Mouse (Mus musculus): ENCODE measurements at regions not wholly inside any gene's neighbourhood (a gene's known extent, or its start where the extent isn't known, plus 50 kb on each side); places are given as distances from the start of the nearest gene placed in this dataset.
"Not testable (repeated sequence)": the region's sequence is repeated elsewhere in the genome, so short reads cannot be mapped to it uniquely, and the experiment has no call there.

DNA sequence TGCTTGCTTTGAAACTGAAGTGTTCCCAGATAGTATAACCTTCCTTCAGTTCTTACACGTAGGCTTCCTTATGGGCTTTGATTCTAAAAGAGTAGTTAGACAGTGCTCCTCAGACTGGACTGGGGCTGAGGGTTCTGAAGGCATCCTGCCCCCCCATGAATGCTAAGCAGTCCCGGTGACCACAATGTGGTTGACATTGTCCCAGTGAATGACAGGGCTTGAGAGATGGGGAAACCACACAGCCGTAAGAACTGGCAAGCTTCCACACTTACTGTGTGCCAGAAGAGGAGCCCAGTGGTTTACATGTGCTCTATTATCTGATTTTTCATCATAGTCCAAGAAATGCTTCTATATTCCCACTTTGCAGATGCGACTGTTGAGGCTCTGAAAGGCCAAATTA lies 101.8 kb downstream of the Gm5426 start:
- intact Hi-C loops (cut with DNase I; ENCODE audit: low total_unique reads) = no loop called here
- no peak for DNase-seq

DNA sequence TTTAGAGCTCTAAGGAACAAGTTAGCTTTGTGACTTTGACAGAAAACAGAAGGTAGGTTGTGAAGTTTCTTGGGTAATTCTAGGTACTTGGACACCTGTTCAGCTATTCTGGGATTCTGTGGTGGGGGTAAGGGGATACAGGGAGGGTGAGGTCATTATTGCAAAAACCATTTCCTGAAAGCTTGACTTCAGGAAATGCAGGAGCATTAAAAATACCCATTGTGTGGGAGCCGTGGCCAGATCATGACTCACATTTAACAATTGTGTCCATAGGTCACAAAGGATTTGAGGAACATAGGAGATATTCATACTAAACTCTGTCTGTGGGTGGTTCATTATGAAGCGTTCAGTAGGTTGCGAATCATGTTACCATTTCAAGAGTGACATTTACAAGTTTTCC lies 102.4 kb downstream of the Gm5426 start:
- intact Hi-C loops (cut with DNase I; ENCODE audit: low total_unique reads) = no loop called here

DNA sequence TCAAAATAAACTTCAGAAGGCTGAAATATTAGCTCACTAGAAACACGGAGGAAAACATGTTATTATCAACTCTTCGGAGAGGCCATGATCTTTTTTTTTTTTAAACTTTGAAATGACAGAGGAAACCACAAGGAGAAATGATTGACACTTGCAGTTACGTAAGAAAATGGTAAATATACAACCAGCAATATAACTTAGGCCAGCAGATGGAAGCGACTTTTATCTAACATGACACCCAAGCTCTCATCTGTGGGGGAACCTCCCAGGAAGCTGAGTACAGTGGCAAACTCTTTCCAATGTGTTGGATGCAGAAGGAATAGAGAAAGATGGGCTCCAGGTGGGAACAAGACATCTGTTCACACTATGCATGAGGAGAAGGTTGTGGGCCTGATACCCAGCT lies 104.2 kb downstream of the Gm5426 start:
- no peak for DNase-seq
- intact Hi-C loops (cut with DNase I; ENCODE audit: low total_unique reads) = no loop called here

More for the DNA sequence above, 102.4 kb downstream of the Gm5426 start:
- no peak for DNase-seq

DNA sequence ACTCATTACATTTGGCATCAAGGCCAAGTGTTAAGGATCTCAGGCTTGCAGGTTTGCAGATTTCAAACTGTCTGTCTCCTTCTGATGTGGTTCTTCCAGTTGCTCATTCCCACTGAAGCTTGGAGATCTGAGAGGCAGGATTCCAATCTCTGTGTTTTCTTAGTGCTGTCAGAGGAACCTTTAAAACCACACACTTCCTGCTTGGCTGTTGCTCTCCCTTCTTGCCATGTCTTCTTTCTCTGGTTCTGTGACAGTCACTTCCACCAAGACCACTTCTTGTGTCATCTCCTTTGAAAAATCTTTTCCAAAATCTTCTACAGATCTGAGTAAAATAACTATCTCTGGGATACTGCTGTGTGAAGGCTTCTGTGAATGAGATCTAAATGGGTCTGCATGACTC lies 117.3 kb downstream of the Gm5426 start:
- intact Hi-C loops (cut with DNase I; ENCODE audit: low total_unique reads) = no loop called here
- no peak for DNase-seq

DNA sequence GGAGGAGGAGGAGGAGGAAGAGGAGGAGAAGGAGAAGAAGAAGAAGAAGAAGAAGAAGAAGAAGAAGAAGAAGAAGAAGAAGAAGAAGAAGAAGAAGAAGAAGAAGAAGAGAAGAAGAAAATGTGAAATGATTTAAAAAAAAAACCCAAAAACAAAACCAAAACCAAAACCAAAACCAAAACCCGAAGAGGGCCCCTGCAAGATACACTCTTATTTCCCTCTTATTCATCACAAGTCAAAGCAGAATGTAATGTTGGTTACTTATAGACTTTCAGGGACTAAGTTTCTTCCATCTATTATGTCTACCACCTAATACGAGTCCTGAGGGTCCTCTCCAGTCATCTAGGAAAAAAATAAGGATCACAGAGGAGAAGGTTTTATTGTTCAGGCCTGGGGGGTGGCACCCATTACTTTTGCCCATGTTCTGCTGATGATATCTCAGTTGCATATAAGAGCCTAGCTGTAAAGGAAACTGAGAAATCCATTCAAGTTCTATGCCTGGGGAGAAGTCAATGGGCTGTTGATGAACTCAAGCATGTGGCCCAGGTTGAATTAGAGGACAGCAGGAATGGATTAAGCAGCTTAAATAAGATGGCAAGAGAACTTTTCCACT lies 118.0 kb downstream of the Gm5426 start:
- DNase-seq = no peak
- intact Hi-C loops (cut with DNase I; ENCODE audit: low total_unique reads) = no loop called here

DNA sequence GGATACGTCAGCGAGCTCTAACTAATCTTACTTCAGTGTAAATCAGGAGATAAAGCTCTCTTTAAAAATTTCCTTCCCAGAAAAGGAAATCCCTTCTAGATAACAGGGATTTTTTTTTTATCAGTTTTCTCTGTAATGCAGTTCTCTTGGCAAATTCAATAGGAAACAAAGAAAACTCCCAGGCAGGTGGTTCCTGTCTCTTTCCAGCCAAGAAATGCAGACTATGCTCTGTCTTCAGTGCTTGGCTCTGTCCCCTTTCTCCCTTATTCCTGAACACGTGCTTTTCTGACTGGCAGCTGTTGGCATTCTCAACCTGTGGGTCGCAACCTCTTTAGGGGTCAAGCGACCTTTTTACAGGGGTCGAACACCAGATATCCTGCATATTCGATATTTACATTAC lies 121.5 kb downstream of the Gm5426 start:
- DNase-seq = no peak
- intact Hi-C loops (cut with DNase I; ENCODE audit: low total_unique reads) = no loop called here

DNA sequence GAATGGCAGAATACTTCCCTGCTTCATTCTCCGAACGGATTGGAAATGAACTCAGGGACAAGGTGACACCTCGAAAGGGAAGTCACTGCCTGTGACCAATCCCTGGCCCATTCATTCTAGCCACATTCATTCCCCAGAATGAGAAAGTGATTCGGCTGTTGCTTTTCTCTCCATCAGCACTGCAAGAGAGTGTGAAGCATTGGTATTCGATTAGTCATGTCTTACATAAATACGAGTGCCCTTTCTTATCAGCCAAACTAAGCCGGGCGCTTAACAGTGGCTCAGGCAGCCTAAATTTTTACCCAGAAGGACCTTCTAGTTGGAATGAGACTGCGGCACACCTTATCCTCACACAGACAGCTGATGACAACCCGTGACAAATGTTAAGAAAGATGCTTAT lies 122.8 kb downstream of the Gm5426 start:
- intact Hi-C loops (cut with DNase I; ENCODE audit: low total_unique reads) = no loop called here
- no peak for DNase-seq

DNA sequence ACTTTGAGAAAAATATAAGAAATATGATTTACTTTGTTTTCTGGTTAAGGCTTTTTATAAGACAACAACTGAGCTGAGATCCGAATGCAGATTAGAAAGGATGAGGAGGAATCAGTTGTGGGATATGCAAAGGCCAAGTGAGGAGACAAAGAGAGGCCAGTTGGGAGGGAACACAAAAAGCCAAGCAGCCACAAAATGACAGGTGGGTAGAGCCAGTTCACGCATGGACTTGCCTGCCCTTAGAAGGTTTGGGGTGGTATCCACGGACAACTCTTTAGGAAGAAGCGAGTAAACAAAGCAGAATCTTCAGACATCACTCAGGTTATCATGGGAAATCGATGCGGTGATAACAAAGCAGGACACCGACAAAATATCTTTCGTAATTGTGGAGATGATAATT lies 123.2 kb downstream of the Gm5426 start:
- intact Hi-C loops (cut with DNase I; ENCODE audit: low total_unique reads) = no loop called here
- no peak for DNase-seq

DNA sequence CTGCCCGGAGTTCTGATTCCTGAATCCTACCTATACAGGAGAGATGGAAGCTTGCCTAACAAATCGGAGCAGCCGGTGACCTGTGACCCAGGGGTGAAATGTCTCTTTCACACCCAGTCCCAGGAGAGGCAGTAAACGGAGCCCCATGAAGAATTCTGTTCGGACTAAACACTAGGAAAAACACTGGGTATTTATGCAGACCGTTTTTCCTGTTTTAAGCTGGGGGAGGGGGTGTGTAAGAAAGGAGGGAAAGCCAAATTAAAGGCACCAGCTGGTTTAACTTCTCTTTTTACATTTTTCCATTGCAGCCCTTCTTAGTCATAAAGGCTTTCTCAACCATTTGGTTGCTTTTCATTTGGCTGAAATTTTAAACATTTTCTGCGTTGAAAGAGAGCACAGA lies 127.1 kb downstream of the Gm5426 start:
- DNase-seq = no peak
- intact Hi-C loops (cut with DNase I; ENCODE audit: low total_unique reads) = no loop called here

DNA sequence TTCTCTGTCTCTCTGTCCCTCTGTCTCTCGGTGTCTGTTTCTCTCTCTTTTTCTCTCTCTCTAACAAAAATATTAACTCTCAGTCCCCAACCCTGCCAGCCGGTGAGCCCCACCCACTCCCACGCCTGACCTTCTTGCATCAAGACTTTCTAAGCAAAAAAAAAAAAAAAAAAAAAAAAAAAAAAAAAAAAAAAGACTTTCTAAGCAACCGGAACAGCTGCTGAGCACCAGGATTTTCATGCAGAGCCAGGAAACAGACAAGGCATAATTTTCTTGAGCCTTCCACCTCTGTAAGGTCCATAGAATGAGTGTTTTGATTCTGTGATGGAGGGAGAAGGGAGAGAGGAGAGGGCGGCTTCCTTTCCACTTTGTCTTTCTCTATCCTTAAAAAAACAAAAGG lies 128.0 kb downstream of the Gm5426 start:
- intact Hi-C loops (cut with DNase I; ENCODE audit: low total_unique reads) = no loop called here
- DNase-seq = peak; percentile 34

DNA sequence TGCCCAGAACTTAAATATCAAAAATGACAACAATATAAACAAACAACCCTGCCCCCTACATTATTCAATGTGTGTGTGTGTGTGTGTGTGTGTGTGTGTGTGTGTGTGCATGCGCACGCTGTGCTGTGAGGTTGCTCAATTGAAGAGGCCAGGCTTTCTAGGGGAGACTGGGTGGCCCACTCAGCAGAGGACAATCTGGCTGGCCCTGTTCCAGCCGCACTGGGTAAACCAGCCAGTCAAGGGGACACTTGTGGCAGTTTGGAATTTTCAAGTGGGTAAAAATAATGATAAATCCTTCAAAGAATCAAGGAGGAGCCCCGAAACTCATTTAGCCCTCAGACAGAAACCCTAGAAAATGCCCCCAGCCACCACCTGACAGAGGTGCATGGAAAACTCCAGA lies 128.5 kb downstream of the Gm5426 start:
- DNase-seq = no peak
- intact Hi-C loops (cut with DNase I; ENCODE audit: low total_unique reads) = no loop called here

DNA sequence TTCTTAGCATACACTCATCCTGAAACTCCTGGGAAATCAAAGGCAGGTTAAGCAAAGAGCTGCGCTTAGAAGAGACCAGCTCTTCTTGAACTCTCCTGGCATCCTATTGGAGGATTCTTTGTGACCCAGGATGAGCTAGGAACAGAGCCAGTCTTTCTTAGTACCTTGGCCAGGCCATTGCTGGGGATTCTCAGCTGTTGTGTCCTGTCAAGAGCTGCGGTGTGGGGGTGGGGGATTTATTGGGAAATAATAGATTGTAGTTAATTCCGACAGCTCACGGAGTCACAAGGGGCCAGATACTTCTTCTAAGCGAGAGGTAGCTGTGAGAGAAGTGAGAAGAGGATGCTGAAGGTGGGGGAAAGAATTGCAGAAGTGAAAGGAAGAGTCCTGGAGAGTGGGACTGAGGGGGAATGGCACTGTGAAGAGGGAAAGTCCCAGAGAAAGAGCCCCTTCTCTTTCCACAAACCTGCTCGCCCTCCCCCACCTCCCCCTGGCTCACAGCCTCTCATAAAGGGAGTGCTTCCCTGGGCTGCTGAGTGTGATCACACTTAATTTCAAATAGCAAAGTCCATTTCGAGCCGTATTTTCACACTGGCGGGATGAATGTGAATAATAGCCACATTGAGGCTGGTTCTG lies 129.8 kb downstream of the Gm5426 start:
- peak; percentile 25 for DNase-seq

DNA sequence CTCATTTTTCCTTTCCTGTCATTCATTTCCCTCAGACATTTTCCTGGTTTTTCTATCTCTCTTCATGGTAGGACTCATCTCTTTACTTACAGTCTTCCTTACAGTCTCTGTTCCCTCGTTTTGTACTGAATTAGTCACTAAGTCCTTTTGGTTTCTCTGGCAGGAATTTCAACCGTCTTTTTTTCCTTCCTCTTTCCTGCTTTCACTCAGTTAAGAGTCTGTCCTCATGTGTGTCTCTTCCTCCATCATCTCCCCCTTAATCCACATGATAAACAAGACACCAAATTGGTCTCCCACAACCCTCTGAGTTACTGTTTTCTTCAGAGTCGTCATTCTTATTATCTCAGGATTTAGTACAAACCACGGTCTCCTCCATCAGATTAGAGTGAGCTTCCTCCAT lies 131.2 kb downstream of the Gm5426 start:
- DNase-seq = no peak
- intact Hi-C loops (cut with DNase I; ENCODE audit: low total_unique reads) = no loop called here

More for the DNA sequence above, 129.8 kb downstream of the Gm5426 start:
- intact Hi-C loops (cut with DNase I; ENCODE audit: low total_unique reads) = no loop called here

DNA sequence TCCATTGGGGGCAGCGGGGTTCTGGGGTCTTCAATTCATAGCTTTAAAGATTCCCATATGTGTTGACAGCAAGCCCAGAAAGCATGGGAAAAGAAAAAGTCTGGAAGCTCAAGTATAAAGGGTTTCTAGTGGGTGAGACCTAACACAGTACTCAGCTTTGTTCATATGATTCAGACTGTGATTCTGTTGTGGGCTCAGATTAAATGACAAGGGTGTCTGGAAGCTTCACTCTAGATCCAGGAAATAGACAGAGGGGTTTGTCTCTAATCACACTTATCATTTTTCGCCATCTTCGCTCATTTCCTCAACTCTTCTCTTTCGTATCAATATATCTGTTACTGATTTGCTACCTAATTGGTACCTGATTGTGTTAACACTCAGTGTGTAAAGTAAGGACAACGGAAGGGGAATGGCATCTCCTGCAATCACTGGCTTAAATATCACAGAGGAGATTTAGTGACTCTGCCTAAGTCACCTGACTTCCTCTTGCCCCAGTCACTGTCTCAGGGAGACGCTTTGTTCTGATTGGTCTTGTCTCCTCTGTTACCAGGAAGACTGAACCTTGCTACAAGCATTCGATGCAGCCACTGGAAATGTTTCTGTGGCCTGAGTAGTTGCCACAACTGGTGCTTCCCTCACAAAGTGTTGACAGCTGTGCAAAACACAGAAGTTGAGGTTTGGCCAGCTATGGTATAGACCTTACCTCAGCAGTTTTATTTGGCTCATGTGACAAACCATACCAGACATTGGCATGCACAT lies 137.4 kb downstream of the Gm5426 start:
- intact Hi-C loops (cut with DNase I; ENCODE audit: low total_unique reads) = no loop called here
- no peak for DNase-seq

DNA sequence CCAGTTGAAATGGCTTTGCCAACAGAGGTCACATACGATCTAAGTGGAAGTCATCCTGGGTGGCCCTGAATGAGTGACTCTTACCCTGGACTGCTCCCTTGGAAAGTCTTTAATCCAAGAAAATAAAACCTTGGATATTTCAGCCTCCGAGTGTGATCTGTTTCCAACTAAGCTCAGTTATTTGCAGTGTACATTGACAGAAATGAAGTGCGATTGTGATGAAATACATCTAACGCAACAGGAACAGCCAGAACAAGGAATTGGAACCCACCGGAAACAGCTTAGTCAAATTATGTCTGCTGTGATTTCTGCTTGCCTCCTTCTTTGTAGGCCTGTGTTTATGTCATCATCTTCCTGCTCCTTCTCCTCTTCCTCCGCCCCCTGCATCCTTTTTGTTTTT lies 143.7 kb downstream of the Gm5426 start:
- intact Hi-C loops (cut with DNase I; ENCODE audit: low total_unique reads) = no loop called here
- no peak for DNase-seq

DNA sequence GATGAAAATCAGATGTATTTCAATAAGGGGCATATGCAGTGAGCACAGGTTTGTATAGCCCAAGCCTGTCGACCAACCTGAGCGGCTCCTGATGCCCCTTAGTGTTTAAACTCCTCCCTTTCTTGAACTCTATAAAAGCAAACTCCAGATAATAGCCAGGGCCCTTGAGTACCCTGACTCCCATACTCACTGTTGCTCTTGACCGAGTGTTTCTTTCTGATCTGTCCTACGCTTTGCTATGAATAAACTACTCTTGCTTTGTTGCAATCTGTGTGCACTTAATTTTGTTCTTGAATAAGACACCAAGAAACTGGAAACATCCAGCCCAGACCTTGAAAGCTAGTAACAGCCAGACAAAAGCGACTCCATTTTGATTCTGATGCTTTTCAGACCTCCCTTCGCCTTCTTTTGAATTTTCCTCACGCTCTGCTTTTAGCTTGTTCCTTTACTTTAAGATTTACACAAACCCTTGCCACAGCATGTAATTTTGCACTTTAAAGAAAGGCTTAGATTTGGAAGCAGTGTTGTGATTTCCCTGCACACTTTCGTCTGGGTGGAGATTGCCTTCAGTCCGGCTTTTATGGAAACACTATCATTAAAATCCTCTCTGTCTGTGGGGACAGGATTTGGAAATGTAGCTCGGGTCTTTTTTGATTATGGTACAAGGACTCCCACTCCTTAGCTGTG lies 149.1 kb downstream of the Gm5426 start:
- intact Hi-C loops (cut with DNase I; ENCODE audit: low total_unique reads) = no loop called here
- no peak for DNase-seq

DNA sequence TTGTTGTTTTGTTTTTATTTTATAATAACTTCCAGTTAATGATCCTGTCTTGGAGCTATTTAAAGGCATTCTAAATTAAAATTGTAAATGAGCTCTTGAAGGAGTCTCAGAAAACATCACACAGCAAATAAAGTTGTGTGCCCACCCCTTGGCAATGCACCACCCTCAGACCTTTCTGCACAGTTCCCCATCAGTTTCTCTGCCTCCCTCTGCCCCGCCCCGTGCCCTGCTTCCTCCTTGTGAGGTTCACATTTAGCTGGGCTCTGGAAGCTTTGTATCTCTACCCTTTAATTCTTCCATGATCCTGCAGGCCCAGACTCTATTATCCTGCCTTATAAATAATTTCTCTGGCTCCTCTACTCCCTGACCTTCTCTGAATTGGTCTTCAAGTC lies 149.7 kb downstream of the Gm5426 start:
- intact Hi-C loops (cut with DNase I; ENCODE audit: low total_unique reads) = no loop called here
- DNase-seq = no peak

DNA sequence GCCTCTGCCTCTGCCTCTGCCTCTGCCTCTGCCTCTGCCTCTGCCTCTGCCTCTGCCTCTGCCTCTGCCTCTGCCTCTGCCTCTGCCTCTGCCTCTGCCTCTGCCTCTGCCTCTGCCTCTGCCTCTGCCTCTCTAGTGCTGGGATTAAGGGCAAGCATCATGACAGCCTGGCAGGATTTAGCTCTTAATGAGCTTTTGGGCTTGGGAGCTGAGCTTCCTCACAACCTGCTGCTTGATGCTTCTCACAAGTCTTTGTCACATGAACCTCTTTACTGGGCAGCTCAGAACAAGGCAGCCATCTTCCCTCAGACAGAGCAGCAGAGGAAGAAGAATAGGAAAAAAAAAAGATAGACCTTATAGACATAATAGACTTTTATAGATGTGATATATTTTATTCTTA lies 152.6 kb downstream of the Gm5426 start:
- DNase-seq; intact Hi-C loops (cut with DNase I; ENCODE audit: low total_unique reads): not testable (repeated sequence)

DNA sequence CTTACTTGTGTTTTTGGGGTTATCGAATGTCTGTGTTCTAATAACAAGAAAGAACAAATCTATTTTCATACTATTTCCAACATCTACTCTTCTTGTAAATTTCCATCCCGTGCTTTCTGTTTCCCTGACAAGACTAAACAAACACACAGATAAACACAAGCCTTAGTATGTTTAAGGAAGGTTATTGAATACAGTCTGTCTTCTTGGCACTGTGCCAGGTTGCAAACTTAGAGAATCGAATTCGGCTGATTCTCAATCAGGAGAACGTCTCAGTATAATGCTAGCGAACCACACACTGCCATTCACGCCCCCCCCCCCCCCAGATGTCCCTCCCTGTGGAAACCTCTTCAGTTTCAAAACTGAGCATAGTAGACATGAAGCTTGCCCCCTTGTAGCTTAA lies 157.2 kb downstream of the Gm5426 start:
- DNase-seq = no peak
- intact Hi-C loops (cut with DNase I; ENCODE audit: low total_unique reads) = no loop called here

DNA sequence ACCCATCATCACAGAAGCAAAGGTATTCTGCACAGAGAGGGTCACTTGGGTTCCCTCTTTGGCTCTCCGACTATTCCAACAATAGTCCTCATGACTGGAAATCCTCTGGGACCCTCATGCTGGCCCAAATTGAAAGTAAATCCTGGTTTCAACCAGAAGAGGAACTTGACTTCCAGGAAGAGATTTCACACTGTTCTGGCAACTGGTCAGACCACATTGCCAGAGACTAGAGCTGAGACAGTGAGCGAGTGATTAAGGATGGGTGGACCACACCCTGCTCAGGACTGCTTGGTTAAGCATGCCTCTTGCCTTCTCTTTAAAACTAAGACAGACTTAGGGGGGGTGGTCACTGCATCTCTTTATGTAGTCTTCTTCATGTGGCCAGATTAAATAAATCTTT lies 158.3 kb downstream of the Gm5426 start:
- intact Hi-C loops (cut with DNase I; ENCODE audit: low total_unique reads) = no loop called here
- peak; percentile 15 for DNase-seq

DNA sequence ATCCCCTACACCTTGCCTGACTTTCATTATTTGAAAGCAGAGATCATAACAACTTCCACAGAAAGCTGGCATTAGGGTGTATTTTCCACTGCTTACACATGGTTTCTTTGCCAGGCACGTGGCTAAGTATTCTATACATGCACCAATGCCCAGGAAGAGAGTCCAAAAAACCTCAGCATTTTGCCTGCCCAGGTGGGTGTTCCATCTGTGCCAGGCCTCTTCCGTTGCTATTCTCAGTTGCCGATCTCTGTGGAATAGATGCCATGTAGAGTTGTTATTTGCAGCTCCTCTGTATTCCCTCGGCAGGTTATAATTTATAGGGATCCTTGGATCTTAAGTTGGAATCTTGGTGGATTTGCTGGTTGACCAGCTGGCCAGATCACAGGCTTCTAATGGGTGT lies 161.3 kb downstream of the Gm5426 start:
- intact Hi-C loops (cut with DNase I; ENCODE audit: low total_unique reads) = no loop called here
- DNase-seq = no peak
